Mouse (Mus musculus): ENCODE results near the gene Sirt7. TPM values are rescaled to one million over a fixed set of nuclear protein-coding genes. Genes with fewer than 3 reads are reported as not detected.

Sirt7 gene
- polyA plus RNA-seq (2015; fragmentation: Nextera tagmentation; extraction: Ambion mirVana): 21.1 and 28.1 TPM in 2 replicates

DNA sequence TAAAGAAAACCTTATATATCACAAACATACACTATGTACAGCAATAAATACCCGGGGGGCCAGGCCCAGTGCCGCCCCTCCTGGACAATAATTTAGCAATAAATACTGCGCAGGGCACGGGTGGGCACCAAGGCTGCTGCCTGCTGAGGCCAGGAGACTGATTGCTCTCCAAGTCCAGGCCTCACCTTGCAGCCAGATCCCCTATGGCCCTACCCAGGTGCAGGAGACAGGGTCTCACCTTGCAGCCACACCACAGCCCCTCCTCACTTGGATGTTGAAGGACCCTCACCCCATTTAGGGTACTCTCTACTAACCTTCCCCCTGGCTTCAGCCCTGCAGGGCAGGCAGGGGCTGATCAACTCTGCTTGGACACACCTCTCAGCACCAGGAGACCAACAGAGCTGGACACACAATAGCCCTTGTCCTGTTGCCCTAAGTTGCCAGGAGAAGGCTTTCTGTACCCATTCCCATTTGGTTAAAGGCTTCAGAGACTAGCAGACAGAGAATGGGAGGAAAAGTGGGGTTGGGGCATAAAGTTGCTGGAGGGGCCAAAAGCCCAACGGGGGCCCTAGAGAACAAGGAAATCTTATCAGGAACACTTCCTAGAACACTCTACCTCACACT is at the start of gene Sirt7:
Sirt7 (minus strand) TSS at position 89 of the 624 bp plus-strand sequence.
- peaks cover 17% of the 10 kb centered on the region for H3K36me3 ChIP-seq (ENCODE audit: control insufficient read depth, insufficient read depth)
- H3K9ac ChIP-seq (ENCODE audit: low read length): peak within 1 kb of the TSS; percentile 83
- peak within 1 kb of the TSS; percentile 100 for H3K4me2 ChIP-seq (ENCODE audit: low read depth, low read length)
- peaks cover 23% of the 10 kb centered on the region for H3K4me1 ChIP-seq (ENCODE audit: control insufficient read depth, insufficient read depth, low read length)
- ATAC-seq (replicated peaks; ENCODE audit: extremely low read depth, insufficient read depth, low FRiP score): peak; percentile 5; the same call in 1 of the 2 replicates
- no peaks in the 10 kb centered on the region for H3K9me3 ChIP-seq (replicated peaks; ENCODE audit: control insufficient read depth, low read length)
- 13% methylated on average over 5 of the region's 5 CpGs for WGBS
- peak within 1 kb of the TSS; percentile 82 for H3K27ac ChIP-seq (ENCODE audit: low read length)
- H3K27me3 ChIP-seq (ENCODE audit: control insufficient read depth, insufficient read depth, low read length): no peaks in the 10 kb centered on the region
- H3K4me3 ChIP-seq (ENCODE audit: low read length): peak within 1 kb of the TSS; percentile 99

DNA sequence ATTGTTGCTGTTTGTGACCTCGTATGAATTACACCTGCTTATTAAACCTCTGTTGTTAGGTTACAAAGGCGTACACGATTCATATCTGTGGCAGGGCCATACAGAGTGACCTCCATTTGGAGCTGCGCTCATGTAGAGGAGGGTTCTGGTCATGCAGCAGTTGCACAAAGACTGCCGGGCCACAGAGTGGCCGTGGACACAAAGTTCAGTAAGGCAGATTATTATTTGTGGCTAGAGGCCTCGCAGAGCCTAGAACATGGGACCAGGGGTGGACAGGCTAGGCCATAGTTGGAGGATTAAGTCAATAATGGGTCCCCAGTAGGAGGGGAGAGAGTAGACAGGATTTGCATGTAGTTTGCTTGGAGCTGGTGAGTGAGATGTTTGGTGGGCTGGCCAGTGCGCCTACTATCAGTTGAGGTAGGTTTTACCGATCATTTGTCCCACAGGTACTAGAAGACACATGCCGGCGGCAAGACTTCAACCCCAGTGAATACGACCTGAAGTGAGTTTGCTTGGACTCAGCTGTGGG is 48.6 kb upstream of the Sirt7 start:
- H3K9me3 ChIP-seq (replicated peaks; ENCODE audit: control insufficient read depth, low read length): no peaks in the 10 kb centered on the region
- peak overlapping the region; percentile 69 for H3K4me3 ChIP-seq (ENCODE audit: low read length)
- 30% methylated on average over 12 of the region's 12 CpGs for WGBS
- peak overlapping the region; percentile 77 for H3K27ac ChIP-seq (ENCODE audit: low read length)
- no peaks in the 10 kb centered on the region for H3K27me3 ChIP-seq (ENCODE audit: control insufficient read depth, insufficient read depth, low read length)
- peaks cover 10% of the 10 kb centered on the region for H3K4me1 ChIP-seq (ENCODE audit: control insufficient read depth, insufficient read depth, low read length)
- peak overlapping the region; percentile 97 for H3K4me2 ChIP-seq (ENCODE audit: low read depth, low read length)
- H3K9ac ChIP-seq (ENCODE audit: low read length): peak overlapping the region; percentile 76
- peaks cover 9% of the 10 kb centered on the region for H3K36me3 ChIP-seq (ENCODE audit: control insufficient read depth, insufficient read depth)
- ATAC-seq (replicated peaks; ENCODE audit: extremely low read depth, insufficient read depth, low FRiP score): peak; percentile 8; the same call in 1 of the 2 replicates

DNA sequence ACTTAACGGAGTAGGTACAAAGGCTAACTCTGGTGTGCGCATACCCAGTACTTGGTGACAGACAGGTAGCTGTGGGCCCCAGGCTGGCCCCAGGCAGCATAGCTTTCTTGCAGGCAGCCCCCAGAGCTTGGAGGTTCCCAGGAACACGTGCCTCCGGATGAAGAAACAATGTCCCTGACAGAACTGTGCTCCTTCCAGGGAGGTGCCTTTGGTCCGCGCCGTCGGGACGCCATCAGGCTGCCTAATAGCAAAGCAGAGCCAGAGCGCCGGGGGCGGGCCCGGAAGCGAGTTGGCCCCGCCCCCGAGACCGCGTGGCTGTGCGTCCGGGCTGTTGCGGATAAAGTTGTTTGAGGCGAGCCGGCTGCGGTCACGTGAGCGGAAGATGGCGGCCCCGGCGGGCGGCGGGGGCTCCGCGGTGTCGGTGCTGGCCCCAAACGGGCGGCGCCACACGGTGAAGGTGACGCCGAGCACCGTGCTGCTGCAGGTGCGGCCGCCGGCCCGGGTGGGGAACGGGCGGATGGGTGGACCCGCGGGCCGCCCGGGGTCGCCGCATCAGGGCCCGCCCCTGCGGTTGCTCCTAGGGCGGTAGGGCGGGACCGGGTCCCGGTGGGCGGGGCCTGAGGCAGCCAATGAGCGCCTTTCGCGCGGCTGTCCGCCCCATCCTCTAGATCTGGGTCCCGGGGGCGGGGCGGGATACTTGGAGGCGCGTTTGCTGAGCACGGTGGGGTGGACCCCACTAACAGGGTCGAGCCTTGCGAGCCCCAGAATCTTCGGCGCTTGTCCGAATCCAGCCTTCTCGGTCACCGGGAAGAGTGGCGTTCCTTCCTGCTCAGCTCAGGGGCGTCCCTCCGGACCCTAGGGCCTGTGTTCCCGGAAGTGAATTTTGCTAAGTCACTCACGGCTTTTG is 47.9 kb upstream of the Sirt7 start, which contains the start of gene Aspscr1:
Aspscr1 (plus strand) TSS at position 287 of the 907 bp plus-strand sequence.
- Histone ChIP-seq H3K4me2 (ENCODE audit: low read depth, low read length) (peak within 1 kb of the TSS; percentile 97), H3K9ac (ENCODE audit: low read length) (peak within 1 kb of the TSS; percentile 76), H3K27me3 (ENCODE audit: control insufficient read depth, insufficient read depth, low read length) (no peaks in the 10 kb centered on the region), H3K4me3 (ENCODE audit: low read length) (peak within 1 kb of the TSS; percentile 69), H3K36me3 (ENCODE audit: control insufficient read depth, insufficient read depth) (peaks cover 4% of the 10 kb centered on the region; the same call in 1 of the 2 replicates), H3K4me1 (ENCODE audit: control insufficient read depth, insufficient read depth, low read length) (peaks cover 10% of the 10 kb centered on the region), H3K27ac (ENCODE audit: low read length) (peak within 1 kb of the TSS; percentile 77), H3K9me3 (replicated peaks; ENCODE audit: control insufficient read depth, low read length) (no peaks in the 10 kb centered on the region)
- WGBS: 1% methylated on average over 76 of the region's 83 CpGs
- peak; percentile 98 for ATAC-seq (replicated peaks; ENCODE audit: extremely low read depth, insufficient read depth, low FRiP score)

DNA sequence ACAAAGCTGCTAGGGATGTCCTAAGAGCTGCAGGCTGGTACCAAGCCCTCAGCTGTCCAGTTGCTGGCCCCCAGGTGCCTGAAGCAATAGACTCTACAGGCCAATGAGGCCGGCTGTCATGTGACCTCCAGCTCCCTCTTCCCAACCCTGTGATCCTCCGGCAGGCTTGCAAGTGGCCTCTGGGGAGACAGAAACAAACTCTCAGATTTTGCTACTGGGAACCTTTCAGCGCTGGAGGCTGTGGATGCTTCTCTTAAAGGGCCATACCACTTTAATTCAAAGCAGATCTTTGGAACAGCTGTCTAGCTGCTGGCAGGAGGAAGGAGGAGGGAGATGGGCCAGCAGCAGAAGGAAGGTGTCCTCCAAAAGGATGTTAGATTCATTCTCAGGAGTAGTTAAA is 41.6 kb upstream of the Sirt7 start:
- H3K9me3 ChIP-seq (replicated peaks; ENCODE audit: control insufficient read depth, low read length): no peaks in the 10 kb centered on the region
- H3K4me3 ChIP-seq (ENCODE audit: low read length): no peak overlapping the region
- no peak overlapping the region for H3K9ac ChIP-seq (ENCODE audit: low read length)
- peaks cover 23% of the 10 kb centered on the region for H3K27me3 ChIP-seq (ENCODE audit: control insufficient read depth, insufficient read depth, low read length)
- 14% methylated on average over 3 of the region's 3 CpGs for WGBS
- H3K4me2 ChIP-seq (ENCODE audit: low read depth, low read length): no peak overlapping the region
- H3K27ac ChIP-seq (ENCODE audit: low read length): no peak overlapping the region
- H3K36me3 ChIP-seq (ENCODE audit: control insufficient read depth, insufficient read depth): no peaks in the 10 kb centered on the region
- no peak for ATAC-seq (replicated peaks; ENCODE audit: extremely low read depth, insufficient read depth, low FRiP score)
- H3K4me1 ChIP-seq (ENCODE audit: control insufficient read depth, insufficient read depth, low read length): no peaks in the 10 kb centered on the region

DNA sequence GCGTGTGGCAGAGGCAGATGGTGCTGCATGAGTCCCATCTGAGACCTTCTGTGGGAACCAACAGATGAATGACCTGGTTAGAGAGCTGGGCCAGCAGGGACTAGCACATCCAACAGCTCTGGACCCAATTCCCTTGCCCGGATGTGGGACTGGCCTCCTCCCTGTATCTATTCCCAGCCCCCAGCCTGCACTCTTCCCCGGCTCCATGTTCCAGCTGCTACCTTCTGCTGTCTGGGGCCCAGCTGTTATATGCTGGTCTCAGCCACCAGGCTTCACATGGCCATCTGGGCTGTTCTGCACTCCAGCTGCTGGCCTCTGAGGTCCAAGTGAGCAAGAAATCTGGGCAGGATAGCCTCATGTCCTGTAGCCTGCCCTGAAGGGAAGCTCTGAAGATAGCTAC is 40.4 kb upstream of the Sirt7 start:
- peaks cover 6% of the 10 kb centered on the region for H3K4me1 ChIP-seq (ENCODE audit: control insufficient read depth, insufficient read depth, low read length)
- H3K9me3 ChIP-seq (replicated peaks; ENCODE audit: control insufficient read depth, low read length): no peaks in the 10 kb centered on the region
- H3K4me3 ChIP-seq (ENCODE audit: low read length): no peak overlapping the region
- no peak overlapping the region for H3K4me2 ChIP-seq (ENCODE audit: low read depth, low read length)
- WGBS: 70% methylated on average over 3 of the region's 3 CpGs
- H3K9ac ChIP-seq (ENCODE audit: low read length): no peak overlapping the region
- H3K27ac ChIP-seq (ENCODE audit: low read length): no peak overlapping the region
- H3K27me3 ChIP-seq (ENCODE audit: control insufficient read depth, insufficient read depth, low read length): peaks cover 35% of the 10 kb centered on the region
- no peaks in the 10 kb centered on the region for H3K36me3 ChIP-seq (ENCODE audit: control insufficient read depth, insufficient read depth)
- ATAC-seq (replicated peaks; ENCODE audit: extremely low read depth, insufficient read depth, low FRiP score): no peak

DNA sequence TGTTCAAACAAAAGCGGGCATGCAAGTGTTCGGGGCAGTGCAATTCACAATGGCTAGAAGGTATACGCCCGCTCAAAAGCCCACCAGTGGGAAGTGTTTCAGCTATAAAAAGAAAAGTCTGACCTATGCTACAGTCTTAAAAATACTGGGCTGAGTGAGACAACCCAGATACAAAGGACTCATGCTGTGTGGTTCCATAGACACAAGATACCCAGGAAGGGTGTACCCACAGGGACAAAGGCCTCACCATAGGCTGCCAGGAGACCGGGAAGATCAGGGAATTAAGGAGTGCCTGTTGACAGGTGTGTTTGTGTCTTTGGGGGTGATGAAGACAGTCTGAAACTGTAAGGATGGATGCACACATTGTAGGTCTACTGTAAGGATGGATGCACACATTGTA is 38.7 kb upstream of the Sirt7 start:
- no peaks in the 10 kb centered on the region for H3K36me3 ChIP-seq (ENCODE audit: control insufficient read depth, insufficient read depth)
- H3K9me3 ChIP-seq (replicated peaks; ENCODE audit: control insufficient read depth, low read length): no peaks in the 10 kb centered on the region
- H3K4me2 ChIP-seq (ENCODE audit: low read depth, low read length): no peak overlapping the region
- H3K9ac ChIP-seq (ENCODE audit: low read length): no peak overlapping the region
- no peak overlapping the region for H3K4me3 ChIP-seq (ENCODE audit: low read length)
- H3K4me1 ChIP-seq (ENCODE audit: control insufficient read depth, insufficient read depth, low read length): peaks cover 16% of the 10 kb centered on the region
- ATAC-seq (replicated peaks; ENCODE audit: extremely low read depth, insufficient read depth, low FRiP score): no peak
- peaks cover 52% of the 10 kb centered on the region for H3K27me3 ChIP-seq (ENCODE audit: control insufficient read depth, insufficient read depth, low read length)
- H3K27ac ChIP-seq (ENCODE audit: low read length): no peak overlapping the region
- WGBS: 85% methylated on average over 5 of the region's 5 CpGs

DNA sequence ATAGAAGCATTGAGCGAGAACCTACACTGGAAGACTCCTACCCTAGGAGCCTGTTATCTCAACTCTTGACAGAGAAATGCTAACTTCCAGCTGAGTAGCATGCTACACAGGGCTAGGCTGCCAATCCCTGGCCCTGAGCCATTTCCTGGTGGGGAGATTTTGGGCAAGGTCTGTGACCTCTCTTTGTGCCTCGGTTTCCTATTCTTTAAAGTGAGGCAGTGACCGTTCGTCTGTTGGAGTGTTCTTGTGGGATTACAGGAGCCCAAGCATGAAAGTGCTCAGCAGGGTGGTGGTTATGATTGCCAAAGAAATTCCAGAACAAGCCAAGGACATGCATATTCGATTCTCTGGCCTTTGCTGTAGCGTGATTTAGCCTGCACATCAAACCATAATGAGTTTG is 37.7 kb upstream of the Sirt7 start:
- H3K27me3 ChIP-seq (ENCODE audit: control insufficient read depth, insufficient read depth, low read length): peaks cover 61% of the 10 kb centered on the region
- H3K4me3 ChIP-seq (ENCODE audit: low read length): no peak overlapping the region
- H3K9ac ChIP-seq (ENCODE audit: low read length): no peak overlapping the region
- H3K4me2 ChIP-seq (ENCODE audit: low read depth, low read length): no peak overlapping the region
- WGBS: 48% methylated on average over 6 of the region's 6 CpGs
- H3K27ac ChIP-seq (ENCODE audit: low read length): no peak overlapping the region
- ATAC-seq (replicated peaks; ENCODE audit: extremely low read depth, insufficient read depth, low FRiP score): no peak
- H3K9me3 ChIP-seq (replicated peaks; ENCODE audit: control insufficient read depth, low read length): no peaks in the 10 kb centered on the region
- H3K36me3 ChIP-seq (ENCODE audit: control insufficient read depth, insufficient read depth): no peaks in the 10 kb centered on the region
- H3K4me1 ChIP-seq (ENCODE audit: control insufficient read depth, insufficient read depth, low read length): peaks cover 17% of the 10 kb centered on the region

DNA sequence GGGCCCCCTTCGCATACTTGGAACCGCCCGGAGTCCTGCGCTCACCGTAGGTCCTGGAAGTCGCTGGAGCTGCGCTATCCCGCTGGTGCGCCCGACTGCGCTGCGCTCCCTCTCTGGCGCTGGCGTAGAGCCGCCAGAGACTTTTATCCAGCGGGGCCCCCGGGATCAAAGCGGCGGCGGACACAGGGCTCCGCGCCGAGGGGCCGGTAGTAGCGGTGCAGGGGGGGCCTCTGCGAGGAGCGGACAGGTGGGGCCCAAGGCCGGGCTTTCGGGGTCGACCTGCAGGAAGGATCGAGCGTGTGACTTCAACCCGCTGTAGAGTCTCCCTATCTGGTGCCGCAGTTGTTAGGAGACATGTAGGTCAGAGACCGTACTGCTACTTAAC is 36.0 kb upstream of the Sirt7 start, which contains the start of gene Notum:
Notum (minus strand) TSS at position 100 of the 385 bp plus-strand sequence.
- H3K4me3 ChIP-seq (ENCODE audit: low read length): peak within 1 kb of the TSS; percentile 51
- H3K36me3 ChIP-seq (ENCODE audit: control insufficient read depth, insufficient read depth): no peaks in the 10 kb centered on the region
- H3K9me3 ChIP-seq (replicated peaks; ENCODE audit: control insufficient read depth, low read length): no peaks in the 10 kb centered on the region
- no peak for ATAC-seq (replicated peaks; ENCODE audit: extremely low read depth, insufficient read depth, low FRiP score)
- H3K27ac ChIP-seq (ENCODE audit: low read length): no peak within 1 kb of the TSS
- peak within 1 kb of the TSS; percentile 54 for H3K9ac ChIP-seq (ENCODE audit: low read length)
- H3K4me2 ChIP-seq (ENCODE audit: low read depth, low read length): peak within 1 kb of the TSS; percentile 77
- peaks cover 73% of the 10 kb centered on the region for H3K27me3 ChIP-seq (ENCODE audit: control insufficient read depth, insufficient read depth, low read length)
- WGBS: 1% methylated on average over 35 of the region's 35 CpGs
- H3K4me1 ChIP-seq (ENCODE audit: control insufficient read depth, insufficient read depth, low read length): peaks cover 17% of the 10 kb centered on the region

All from heart, embryonic 16.5 days (tissue).